Mouse (Mus musculus): ENCODE measurements around the gene Osm. TPM values are rescaled to one million over a fixed set of nuclear protein-coding genes. Genes with fewer than 3 reads are reported as not detected.
A peak's percentile ranks its signal among the peaks of the same experiment; 100 is the strongest.

The Osm gene
- total and polyA plus RNA-seq, 2 experiments, result not detected

GRCm38 (mm10) chr11:4229841-4230240 is 6.4 kb upstream of the Osm start:
- 66% methylated on average over 4 of the region's 4 CpGs for WGBS
- no peaks in the 10 kb centered on the region for H3K27me3 ChIP-seq (ENCODE audit: control insufficient read depth, insufficient read depth, low read length)
- H3K27ac ChIP-seq (replicated peaks; ENCODE audit: insufficient read depth, low read depth, low read length), result no peak overlapping the region
- H3K4me3 ChIP-seq (ENCODE audit: insufficient read depth, low read depth, low read length), result no peak overlapping the region
- peak; percentile 48 for DNase-seq (ENCODE audit: extremely low read depth, low read depth, low spot score)
- peaks cover 4% of the 10 kb centered on the region; the same call in 1 of the 2 replicates for H3K4me1 ChIP-seq (ENCODE audit: control insufficient read depth, insufficient read depth, low read length)
- no peaks in the 10 kb centered on the region for H3K36me3 ChIP-seq (ENCODE audit: control insufficient read depth, insufficient read depth, low read length)
- no peaks in the 10 kb centered on the region for H3K79me2 ChIP-seq (ENCODE audit: control insufficient read depth, insufficient read depth, low read length)
- no peak overlapping the region for H3K9ac ChIP-seq (ENCODE audit: low read depth, low read length)
- TF ChIP-seq POLR2A (IDR thresholded peaks at IDR 0.05; ENCODE audit: extremely low read depth, insufficient read depth, low read length), result no peak
- TF ChIP-seq CTCF (IDR thresholded peaks at IDR 0.05; ENCODE audit: low read depth, low read length), result no peak

DNA sequence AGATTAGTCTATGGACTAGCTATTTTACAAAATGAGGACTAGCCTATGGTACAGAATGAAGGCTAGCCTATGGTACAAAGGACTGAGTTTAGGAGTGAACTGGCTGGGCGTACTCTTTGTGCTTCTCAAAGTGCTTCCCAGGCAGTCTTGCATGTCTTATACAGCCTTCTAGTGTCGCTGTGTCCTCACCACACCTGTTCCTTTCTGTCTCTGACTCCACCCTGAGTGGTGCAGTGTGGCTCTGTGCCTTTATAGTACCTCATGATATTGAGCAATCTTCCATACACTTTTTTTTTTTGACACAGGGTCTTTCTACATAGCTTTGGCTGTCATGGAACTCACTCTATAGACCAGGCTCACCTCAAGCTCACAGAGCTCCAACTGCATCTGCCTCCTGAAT is 4.8 kb upstream of the Osm start:
- Histone ChIP-seq H3K79me2 (ENCODE audit: control insufficient read depth, insufficient read depth, low read length) (no peaks in the 10 kb centered on the region), H3K4me1 (ENCODE audit: control insufficient read depth, insufficient read depth, low read length) (peaks cover 4% of the 10 kb centered on the region; the same call in 1 of the 2 replicates), H3K36me3 (ENCODE audit: control insufficient read depth, insufficient read depth, low read length) (no peaks in the 10 kb centered on the region), H3K4me3 (ENCODE audit: insufficient read depth, low read depth, low read length) (no peak overlapping the region), H3K9ac (ENCODE audit: low read depth, low read length) (no peak overlapping the region), H3K27ac (replicated peaks; ENCODE audit: insufficient read depth, low read depth, low read length) (no peak overlapping the region), H3K27me3 (ENCODE audit: control insufficient read depth, insufficient read depth, low read length) (no peaks in the 10 kb centered on the region)
- 95% methylated on average over 2 of the region's 2 CpGs for WGBS
- no peak for DNase-seq (ENCODE audit: extremely low read depth, low read depth, low spot score)
- TF ChIP-seq CTCF (IDR thresholded peaks at IDR 0.05; ENCODE audit: low read depth, low read length) (no peak), POLR2A (IDR thresholded peaks at IDR 0.05; ENCODE audit: extremely low read depth, insufficient read depth, low read length) (no peak)

- DNase-seq (ENCODE audit: extremely low read depth, low read depth, low spot score), result no peak
- peaks cover 4% of the 10 kb centered on the region; the same call in 1 of the 2 replicates for H3K4me1 ChIP-seq (ENCODE audit: control insufficient read depth, insufficient read depth, low read length)
- WGBS, result 65% methylated on average over 12 of the region's 12 CpGs
- no peaks in the 10 kb centered on the region for H3K36me3 ChIP-seq (ENCODE audit: control insufficient read depth, insufficient read depth, low read length)
- no peak overlapping the region for H3K27ac ChIP-seq (replicated peaks; ENCODE audit: insufficient read depth, low read depth, low read length)
- no peak overlapping the region for H3K9ac ChIP-seq (ENCODE audit: low read depth, low read length)
- no peak overlapping the region for H3K4me3 ChIP-seq (ENCODE audit: insufficient read depth, low read depth, low read length)
- no peak for TF ChIP-seq CTCF (IDR thresholded peaks at IDR 0.05; ENCODE audit: low read depth, low read length)
- TF ChIP-seq POLR2A (IDR thresholded peaks at IDR 0.05; ENCODE audit: extremely low read depth, insufficient read depth, low read length), result no peak
- no peaks in the 10 kb centered on the region for H3K79me2 ChIP-seq (ENCODE audit: control insufficient read depth, insufficient read depth, low read length)
- no peaks in the 10 kb centered on the region for H3K27me3 ChIP-seq (ENCODE audit: control insufficient read depth, insufficient read depth, low read length)
Observed at GRCm38 (mm10) chr11:4232644-4233043, 3.6 kb upstream of the Osm start.

DNA sequence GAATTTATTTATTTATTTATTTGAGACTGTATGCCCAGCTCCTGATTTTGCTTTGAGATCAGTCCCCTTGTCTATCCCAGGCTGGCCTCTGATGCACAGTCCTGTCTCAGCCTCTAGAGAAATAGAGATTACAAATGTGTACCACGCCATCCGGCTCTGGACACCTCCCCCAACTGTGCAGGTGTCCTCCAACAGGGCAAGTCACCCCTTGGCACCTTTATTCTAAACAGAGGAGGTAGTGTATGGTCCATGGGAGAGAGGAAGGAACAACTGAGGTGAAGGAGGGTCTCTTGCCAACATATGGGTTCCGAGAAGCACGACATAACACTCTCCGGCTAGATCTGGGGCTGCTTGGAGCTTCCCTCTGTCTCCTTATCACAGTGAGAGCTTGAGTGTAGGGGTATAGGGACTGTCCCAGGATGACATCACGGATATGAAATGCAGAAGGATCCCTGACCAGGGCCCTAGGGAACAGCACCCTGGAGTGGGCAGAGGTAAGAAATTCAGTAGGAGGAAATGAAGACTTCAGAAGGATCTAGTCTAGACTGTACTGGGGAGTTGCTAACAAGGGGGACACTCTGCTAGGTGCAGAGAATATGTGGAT is 1.1 kb upstream of the Osm start:
- Histone ChIP-seq H3K36me3 (ENCODE audit: control insufficient read depth, insufficient read depth, low read length) (no peaks in the 10 kb centered on the region), H3K27me3 (ENCODE audit: control insufficient read depth, insufficient read depth, low read length) (no peaks in the 10 kb centered on the region), H3K79me2 (ENCODE audit: control insufficient read depth, insufficient read depth, low read length) (no peaks in the 10 kb centered on the region), H3K4me1 (ENCODE audit: control insufficient read depth, insufficient read depth, low read length) (no peaks in the 10 kb centered on the region), H3K27ac (replicated peaks; ENCODE audit: insufficient read depth, low read depth, low read length) (no peak overlapping the region), H3K4me3 (ENCODE audit: insufficient read depth, low read depth, low read length) (no peak overlapping the region), H3K9ac (ENCODE audit: low read depth, low read length) (no peak overlapping the region)
- TF ChIP-seq CTCF (IDR thresholded peaks at IDR 0.05; ENCODE audit: low read depth, low read length), result no peak
- TF ChIP-seq POLR2A (IDR thresholded peaks at IDR 0.05; ENCODE audit: extremely low read depth, insufficient read depth, low read length), result no peak
- WGBS, result 94% methylated on average over 6 of the region's 6 CpGs
- DNase-seq (ENCODE audit: extremely low read depth, low read depth, low spot score), result no peak

DNA sequence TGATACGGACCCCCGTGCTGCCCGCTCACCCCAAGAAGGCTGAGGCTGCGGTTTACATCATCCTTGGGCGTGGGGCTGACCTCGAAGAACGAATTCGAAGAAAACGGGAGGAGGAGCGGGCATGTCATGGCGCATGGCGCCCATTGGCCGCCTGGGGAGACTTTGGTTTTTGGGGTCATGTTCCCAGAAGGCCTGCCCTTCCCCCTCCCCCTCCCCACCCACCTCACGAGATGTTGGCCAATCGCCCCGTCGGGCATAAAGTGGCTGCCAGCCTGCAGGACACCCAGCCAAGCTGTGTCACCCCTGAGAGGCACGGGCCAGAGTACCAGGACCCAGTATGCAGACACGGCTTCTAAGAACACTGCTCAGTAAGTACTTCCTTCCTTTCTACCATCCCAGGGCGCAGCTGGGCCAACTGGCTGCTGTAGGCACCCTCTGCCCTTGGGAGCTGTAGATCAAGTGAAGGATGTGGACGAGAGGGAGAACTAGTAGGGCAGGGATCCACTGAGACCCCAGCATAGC is 387 bp downstream of the Osm start:
- H3K9ac ChIP-seq (ENCODE audit: low read depth, low read length), result no peak overlapping the region
- no peaks in the 10 kb centered on the region for H3K27me3 ChIP-seq (ENCODE audit: control insufficient read depth, insufficient read depth, low read length)
- H3K36me3 ChIP-seq (ENCODE audit: control insufficient read depth, insufficient read depth, low read length), result no peaks in the 10 kb centered on the region
- no peaks in the 10 kb centered on the region for H3K4me1 ChIP-seq (ENCODE audit: control insufficient read depth, insufficient read depth, low read length)
- 88% methylated on average over 21 of the region's 21 CpGs for WGBS
- DNase-seq (ENCODE audit: extremely low read depth, low read depth, low spot score), result no peak
- no peak for TF ChIP-seq POLR2A (IDR thresholded peaks at IDR 0.05; ENCODE audit: extremely low read depth, insufficient read depth, low read length)
- no peak for TF ChIP-seq CTCF (IDR thresholded peaks at IDR 0.05; ENCODE audit: low read depth, low read length)
- H3K27ac ChIP-seq (replicated peaks; ENCODE audit: insufficient read depth, low read depth, low read length), result no peak overlapping the region
- no peaks in the 10 kb centered on the region for H3K79me2 ChIP-seq (ENCODE audit: control insufficient read depth, insufficient read depth, low read length)
- H3K4me3 ChIP-seq (ENCODE audit: insufficient read depth, low read depth, low read length), result no peak overlapping the region; the same call in 1 of the 2 replicates

DNA sequence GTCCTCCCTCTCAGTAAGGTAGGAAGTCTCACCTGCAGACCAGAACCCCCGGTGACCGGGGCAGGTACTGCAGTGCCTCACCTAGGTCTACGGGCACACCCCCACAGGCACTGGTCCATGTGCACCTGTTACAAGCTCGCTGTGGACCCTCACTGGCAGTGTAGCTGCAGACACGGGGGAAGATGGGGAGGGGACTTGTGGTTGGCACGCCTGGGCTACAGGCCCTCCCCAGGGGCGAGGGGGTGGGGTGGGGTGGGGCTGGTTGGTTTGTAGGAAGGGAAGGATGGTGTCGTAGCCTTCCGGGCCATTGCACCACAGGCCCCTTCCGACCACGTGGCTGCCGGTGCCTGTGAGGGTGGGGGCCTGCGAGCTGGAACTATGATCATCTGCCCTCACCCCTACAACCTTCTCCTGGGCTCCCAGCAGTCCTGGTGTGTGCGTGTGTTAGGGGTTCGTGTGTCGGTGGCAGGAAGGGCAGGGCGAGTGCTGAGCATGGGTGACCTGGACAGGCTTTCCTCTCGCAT is 1.2 kb downstream of the Osm start:
- H3K79me2 ChIP-seq (ENCODE audit: control insufficient read depth, insufficient read depth, low read length), result no peaks in the 10 kb centered on the region
- TF ChIP-seq POLR2A (IDR thresholded peaks at IDR 0.05; ENCODE audit: extremely low read depth, insufficient read depth, low read length) (no peak), CTCF (IDR thresholded peaks at IDR 0.05; ENCODE audit: low read depth, low read length) (0 out of 2 replicates have a peak, but pooled peaks have one; percentile 6)
- no peaks in the 10 kb centered on the region for H3K36me3 ChIP-seq (ENCODE audit: control insufficient read depth, insufficient read depth, low read length)
- H3K27me3 ChIP-seq (ENCODE audit: control insufficient read depth, insufficient read depth, low read length), result no peaks in the 10 kb centered on the region
- no peak for DNase-seq (ENCODE audit: extremely low read depth, low read depth, low spot score)
- H3K4me1 ChIP-seq (ENCODE audit: control insufficient read depth, insufficient read depth, low read length), result no peaks in the 10 kb centered on the region
- 81% methylated on average over 18 of the region's 18 CpGs for WGBS
- H3K9ac ChIP-seq (ENCODE audit: low read depth, low read length), result no peak overlapping the region
- no peak overlapping the region for H3K27ac ChIP-seq (replicated peaks; ENCODE audit: insufficient read depth, low read depth, low read length)
- H3K4me3 ChIP-seq (ENCODE audit: insufficient read depth, low read depth, low read length), result peak overlapping the region; percentile 36; the same call in 1 of the 2 replicates
